Mouse (Mus musculus): ENCODE data around the gene 4930595D18Rik. TPM values are rescaled to one million over a fixed set of nuclear protein-coding genes. Genes with fewer than 3 reads are reported as not detected.

4930595D18Rik gene
- total RNA-seq, 2 experiments from 2014 or later, result not detected

- peak; percentile 72 for DNase-seq
- intact Hi-C loops (cut with DNase I), result loop anchor here (10.0 kb wide), 1 partner anchor 81 kb away; no protein-coding TSS in a partner anchor
Measured at GRCm38 (mm10) chr12:111165831-111166591, 18.3 kb downstream of the 4930595D18Rik start, which contains the start of gene Traf3. TSS of gene Traf3 (plus strand) at chr12:111166370.

- peak; percentile 61 for DNase-seq
- intact Hi-C loops (cut with DNase I), result loop anchor here (10.0 kb wide), 1 partner anchor 80 kb away; no protein-coding TSS in a partner anchor
Measured at GRCm38 (mm10) chr12:111165146-111165812, 19.0 kb downstream of the 4930595D18Rik start.

DNA sequence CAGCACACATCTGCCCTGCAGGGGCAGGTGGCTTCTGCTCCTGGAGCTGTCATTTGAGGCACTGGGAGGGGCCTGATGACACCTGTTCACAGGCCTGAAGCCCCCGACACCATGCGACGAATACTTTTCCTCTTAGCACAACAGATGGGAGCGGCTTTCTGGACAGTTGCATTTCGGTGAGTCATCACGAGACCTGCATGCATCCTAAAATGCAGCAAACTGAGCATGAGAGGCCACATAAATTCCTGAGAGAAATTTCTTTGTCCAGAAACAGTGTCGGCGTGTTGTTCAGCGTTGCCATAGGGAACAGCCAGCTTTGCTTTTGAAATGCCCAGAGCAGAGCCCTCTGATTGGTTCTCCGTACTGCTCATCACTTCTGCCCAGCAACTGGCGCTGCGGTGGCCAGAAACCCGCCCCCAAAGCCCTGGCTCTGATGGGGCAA lies 20.0 kb downstream of the 4930595D18Rik start:
- DNase-seq, result peak; percentile 94
- intact Hi-C loops (cut with DNase I), result loop anchor here (10.0 kb wide), 1 partner anchor 80 kb away; no protein-coding TSS in a partner anchor

- intact Hi-C loops (cut with DNase I), result loop anchor here (10.0 kb wide), 1 partner anchor 78 kb away; no protein-coding TSS in a partner anchor
- peak; percentile 65 for DNase-seq
Measured at GRCm38 (mm10) chr12:111162312-111163061, 21.8 kb downstream of the 4930595D18Rik start.

- no peak for DNase-seq
- intact Hi-C loops (cut with DNase I), result loop anchor here (10.0 kb wide), 1 partner anchor 77 kb away; no protein-coding TSS in a partner anchor
Measured at GRCm38 (mm10) chr12:111161943-111162311, 22.4 kb downstream of the 4930595D18Rik start.

DNA sequence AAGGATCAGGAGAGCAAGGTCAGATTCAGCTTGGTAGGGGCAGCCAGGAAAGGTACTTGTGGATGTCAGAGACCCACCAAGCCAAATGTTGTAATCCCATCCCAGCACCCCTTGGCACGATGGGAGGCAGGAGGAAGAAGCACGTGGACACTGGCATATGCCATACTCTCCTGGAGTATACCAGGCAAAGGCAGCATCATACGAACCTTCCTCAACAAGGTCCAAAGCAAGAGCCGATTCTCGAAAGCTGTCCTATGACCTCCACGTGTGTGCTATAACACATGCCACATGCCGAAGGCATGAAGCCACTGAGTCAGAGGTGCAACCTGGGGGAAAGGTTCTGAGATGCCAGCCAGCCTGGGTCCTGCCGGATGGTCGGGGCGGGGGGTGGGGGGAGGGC lies 23.4 kb downstream of the 4930595D18Rik start:
- intact Hi-C loops (cut with DNase I), result loop anchor here (10.0 kb wide), 1 partner anchor 76 kb away; no protein-coding TSS in a partner anchor
- DNase-seq, result no peak

GRCm38 (mm10) chr12:111159659-111160428 lies 24.4 kb downstream of the 4930595D18Rik start:
- intact Hi-C loops (cut with DNase I), result loop anchor here (10.0 kb wide), 1 partner anchor 75 kb away; no protein-coding TSS in a partner anchor
- no peak for DNase-seq

DNA sequence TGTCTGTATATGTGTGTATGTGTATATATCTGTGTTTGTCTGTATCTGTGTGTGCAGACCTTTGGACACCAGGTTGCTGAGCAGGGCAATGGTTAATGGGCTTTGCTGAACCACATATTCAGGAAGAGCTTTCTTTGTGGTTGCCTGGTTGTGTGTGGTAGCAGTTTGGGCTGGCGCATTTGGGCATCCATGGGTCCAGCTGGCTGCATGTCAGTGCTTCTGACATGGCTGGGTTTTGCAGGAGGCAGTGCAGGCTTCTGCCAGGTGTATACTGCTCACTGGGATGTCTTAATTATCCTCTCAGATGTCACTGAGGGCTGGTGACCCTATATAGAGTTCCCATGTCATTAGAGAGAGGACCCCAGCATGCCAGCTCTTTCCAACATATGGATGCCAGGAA lies 28.5 kb downstream of the 4930595D18Rik start:
- no peak for DNase-seq
- intact Hi-C loops (cut with DNase I), result no loop called here

GRCm38 (mm10) chr12:111154641-111155040 lies 29.6 kb downstream of the 4930595D18Rik start:
- intact Hi-C loops (cut with DNase I), result no loop called here
- no peak for DNase-seq

- intact Hi-C loops (cut with DNase I), result no loop called here
- no peak for DNase-seq
Measured at GRCm38 (mm10) chr12:111153946-111154345, 30.3 kb downstream of the 4930595D18Rik start.

- intact Hi-C loops (cut with DNase I), result no loop called here
- peak; percentile 63 for DNase-seq
Measured at GRCm38 (mm10) chr12:111152981-111153710, 31.1 kb downstream of the 4930595D18Rik start.

GRCm38 (mm10) chr12:111152579-111152978 lies 31.7 kb downstream of the 4930595D18Rik start:
- no peak for DNase-seq
- intact Hi-C loops (cut with DNase I), result no loop called here

GRCm38 (mm10) chr12:111151422-111152156 lies 32.7 kb downstream of the 4930595D18Rik start:
- intact Hi-C loops (cut with DNase I), result no loop called here
- no peak for DNase-seq

GRCm38 (mm10) chr12:111150236-111150596 lies 34.1 kb downstream of the 4930595D18Rik start:
- no peak for DNase-seq
- intact Hi-C loops (cut with DNase I), result no loop called here

DNA sequence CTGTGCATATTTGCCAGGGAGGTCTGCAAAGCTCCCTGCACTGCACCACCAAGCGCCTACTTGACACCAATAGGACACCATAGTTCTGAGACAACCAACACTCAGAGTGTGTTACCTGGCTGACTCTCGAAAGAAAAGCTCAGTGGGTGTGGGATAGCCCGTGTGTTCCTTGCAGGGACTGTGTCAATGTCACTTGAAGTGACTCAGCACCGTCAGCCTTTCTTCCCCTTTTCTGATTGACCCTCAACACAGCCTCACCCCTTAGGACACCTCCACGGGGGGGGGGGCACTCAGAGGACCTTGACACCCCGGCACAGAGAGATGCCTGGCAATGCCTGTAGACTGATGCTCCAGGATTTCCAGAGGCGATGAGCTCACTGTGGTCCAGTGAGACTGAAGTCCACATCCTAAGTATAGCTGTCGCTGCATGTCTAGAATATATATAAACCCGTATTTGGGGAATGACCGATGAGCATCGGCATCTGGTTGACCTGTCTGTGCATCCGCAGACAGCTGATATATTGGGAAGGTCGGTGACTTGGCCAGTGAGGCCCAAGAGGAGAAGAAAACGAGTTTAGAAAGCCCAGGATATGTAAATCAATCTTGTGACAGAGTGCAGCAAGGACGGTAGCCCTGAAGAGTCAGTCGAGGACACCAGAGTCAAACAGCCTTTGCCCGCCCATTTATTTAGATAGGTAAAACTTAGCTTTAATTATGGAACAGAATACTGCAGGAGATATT lies 34.6 kb downstream of the 4930595D18Rik start:
- intact Hi-C loops (cut with DNase I), result no loop called here
- DNase-seq, result no peak

DNA sequence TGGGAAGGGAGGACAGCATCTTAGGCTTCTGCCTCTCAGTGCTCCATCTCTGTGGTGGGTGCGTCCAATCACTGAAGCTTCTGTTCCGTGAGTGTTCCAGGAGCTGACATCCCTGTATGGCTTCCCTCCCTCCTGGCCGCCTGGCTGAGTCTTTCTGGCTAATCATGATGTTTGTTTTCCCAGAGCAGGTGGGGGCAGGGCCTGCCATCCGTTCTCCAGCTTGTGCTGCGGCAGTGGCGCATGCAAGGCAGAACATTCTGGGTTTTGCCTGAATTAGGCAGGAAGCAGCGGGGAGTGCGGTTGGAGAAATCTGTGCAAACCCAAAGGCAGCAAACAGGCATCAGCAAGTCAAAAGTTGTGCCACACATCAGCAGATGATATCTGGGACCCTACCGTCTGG lies 39.0 kb downstream of the 4930595D18Rik start:
- intact Hi-C loops (cut with DNase I), result no loop called here
- peak; percentile 56 for DNase-seq

DNA sequence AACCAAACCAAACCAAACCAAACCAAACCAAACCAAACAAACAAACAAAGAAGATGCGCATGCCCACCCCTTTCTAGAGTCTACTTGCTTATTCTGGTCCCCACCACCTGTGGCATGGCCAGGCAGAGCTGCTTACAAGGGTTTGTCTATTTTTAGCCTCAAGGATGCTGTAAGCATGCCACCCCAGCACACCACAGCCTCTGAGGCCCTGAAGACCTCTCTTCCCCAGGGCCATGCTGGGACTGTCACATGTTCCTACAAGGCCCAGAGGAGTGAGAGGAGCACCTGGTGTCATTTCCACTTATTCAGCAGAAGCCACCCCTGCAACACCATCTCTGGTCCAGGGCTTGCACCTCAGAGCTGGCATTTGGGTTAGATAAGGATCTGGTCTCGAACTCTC lies 39.7 kb downstream of the 4930595D18Rik start:
- no peak for DNase-seq
- intact Hi-C loops (cut with DNase I), result no loop called here

GRCm38 (mm10) chr12:111143509-111144063 lies 40.7 kb downstream of the 4930595D18Rik start:
- DNase-seq, result peak; percentile 41
- intact Hi-C loops (cut with DNase I), result no loop called here
